ENCODE assay signal across 23 mouse cellular contexts in the genomic region with DNA sequence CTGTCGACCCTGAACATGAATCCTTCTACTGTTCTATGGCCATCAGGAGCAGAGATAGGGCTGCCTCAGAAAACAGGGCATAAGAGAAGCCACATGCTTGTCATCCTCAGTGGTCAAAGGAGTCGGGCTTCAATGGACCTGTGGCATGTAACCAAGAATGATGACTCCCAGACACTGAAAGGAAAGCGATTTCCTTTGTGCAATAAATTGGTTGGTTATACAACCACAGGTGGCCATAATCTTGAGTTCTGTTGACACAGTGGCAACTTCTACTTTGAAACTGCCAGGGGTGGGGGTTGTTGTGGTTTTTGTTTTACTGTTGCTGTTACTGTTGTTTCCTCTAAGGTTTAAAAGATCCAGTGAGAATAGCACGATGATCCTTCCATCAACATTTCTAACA.
DNase-seq lines count a peak whose midpoint lies in the region; ATAC-seq and TF ChIP-seq lines count a peak whose summit lies in the region.
"Had no signal": no experiment of that assay in that cellular context is flagged by ENCODE, and none has a peak within 500 bp of the region (broad histone marks: within the 10 kb centered on the region; RNA-seq: fewer than 3 reads in every experiment).

No protein-coding gene starts in this region.

- ATAC-seq in intestine, postnatal 0 days, result peak; percentile 40; the same call in 1 of the 2 replicates
- ATAC-seq in intestine, embryonic 15.5 days, result no peak
- peak; percentile 74 for ATAC-seq in granulocyte monocyte progenitor cell, adult 5-6 weeks (replicated peaks; ENCODE audit: poor library complexity, severe bottlenecking)
- peak; percentile 56 for ATAC-seq in megakaryocyte progenitor cell, adult 5-6 weeks (replicated peaks; ENCODE audit: poor library complexity)
- ATAC-seq in cerebellum, adult (ENCODE audit: insufficient number of reproducible peaks, low FRiP score, low TSS enrichment), result no peak
- ATAC-seq: inflammation-experienced regulatory T-cells, adult 6 months had no signal

- H3K27ac ChIP-seq in intestine, postnatal 0 days (ENCODE audit: low read depth, low read length), result no peak overlapping the region
- H3K27ac ChIP-seq in intestine, embryonic 15.5 days, result no peak overlapping the region
- H3K27ac ChIP-seq: embryonic facial prominence, embryonic 12.5 days; gastrocnemius, adult 2 months; hindbrain, embryonic 13.5 days; limb, embryonic 15.5 days; liver, embryonic 15.5 days; macrophage; stomach, embryonic 15.5 days had no signal

- H3K79me3 ChIP-seq in C2C12 (ENCODE audit: low read depth), result no peaks in the 10 kb centered on the region

- no peak for TF ChIP-seq CTCF in intestine, postnatal 0 days (IDR thresholded peaks at IDR 0.05; ENCODE audit: low read depth)
- no peak for TF ChIP-seq CTCF in C2C12 (IDR thresholded peaks at IDR 0.05; ENCODE audit: control insufficient read depth, insufficient read depth, insufficient read length)

- no peaks in the 10 kb centered on the region for H3K36me3 ChIP-seq in intestine, postnatal 0 days (ENCODE audit: control insufficient read depth, insufficient read depth)
- H3K36me3 ChIP-seq in intestine, embryonic 15.5 days, result no peaks in the 10 kb centered on the region
- no peaks in the 10 kb centered on the region for H3K36me3 ChIP-seq in C2C12 (ENCODE audit: control insufficient read depth, insufficient read depth)
- H3K36me3 ChIP-seq: embryonic facial prominence, embryonic 12.5 days; heart, embryonic 12.5 days; hindbrain, embryonic 13.5 days; limb, embryonic 15.5 days; liver, embryonic 15.5 days; stomach, embryonic 15.5 days had no signal

- intact Hi-C loops in heart, postnatal 14 days (cut with DNase I), result no loop called here
- intact Hi-C loops in gastrocnemius, postnatal 14 days (cut with DNase I; ENCODE audit: low total_unique reads), result no loop called here

- H3K4me1 ChIP-seq in intestine, postnatal 0 days (replicated peaks; ENCODE audit: control insufficient read depth, insufficient read depth, low read length), result no peaks in the 10 kb centered on the region
- 0 out of 2 replicates have a peak, but pooled peaks cover 3% of the 10 kb centered on the region for H3K4me1 ChIP-seq in intestine, embryonic 15.5 days (replicated peaks)
- H3K4me1 ChIP-seq: liver, embryonic 15.5 days; stomach, embryonic 15.5 days had no signal

- H3K9me3 ChIP-seq in intestine, postnatal 0 days (ENCODE audit: control insufficient read depth), result no peaks in the 10 kb centered on the region
- no peaks in the 10 kb centered on the region for H3K9me3 ChIP-seq in intestine, embryonic 15.5 days
- H3K9me3 ChIP-seq: embryonic facial prominence, embryonic 12.5 days; heart, embryonic 12.5 days; hindbrain, embryonic 13.5 days; limb, embryonic 15.5 days; liver, embryonic 15.5 days; stomach, embryonic 15.5 days had no signal

- H3K4me3 ChIP-seq in intestine, postnatal 0 days (ENCODE audit: low read depth, low read length), result no peak overlapping the region
- no peak overlapping the region for H3K4me3 ChIP-seq in intestine, embryonic 15.5 days (replicated peaks)
- H3K4me3 ChIP-seq in C2C12 (ENCODE audit: insufficient read depth, poor library complexity, severe bottlenecking), result no peak overlapping the region
- H3K4me3 ChIP-seq: embryonic facial prominence, embryonic 12.5 days; gastrocnemius, adult 2 months; heart, embryonic 12.5 days; hindbrain, embryonic 13.5 days; limb, embryonic 15.5 days; liver, embryonic 15.5 days; stomach, embryonic 15.5 days had no signal

- WGBS in intestine, postnatal 0 days, result 46% methylated on average over 4 of the region's 4 CpGs
- 48% methylated on average over 4 of the region's 4 CpGs for WGBS in intestine, embryonic 15.5 days

- H3ac ChIP-seq in C2C12 (ENCODE audit: control insufficient read depth, insufficient read length, low read depth), result no peak overlapping the region

- DNase-seq in heart, postnatal 14 days, result no peak
- DNase-seq in gastrocnemius, postnatal 14 days, result no peak
- DNase-seq: adrenal gland, postnatal 36 days; cerebellum, adult 11-12 months; cerebellum, postnatal 10 days; gastrocnemius, adult 2 months; kidney, adult 8-10 months; kidney, postnatal 14 days had no signal

- no peak overlapping the region for H3K9ac ChIP-seq in intestine, postnatal 0 days (ENCODE audit: low read depth, low read length)
- no peak overlapping the region for H3K9ac ChIP-seq in intestine, embryonic 15.5 days
- H3K9ac ChIP-seq: embryonic facial prominence, embryonic 12.5 days; heart, embryonic 12.5 days; hindbrain, embryonic 13.5 days; limb, embryonic 15.5 days; liver, embryonic 15.5 days; stomach, embryonic 15.5 days had no signal

- no peaks in the 10 kb centered on the region for H3K79me2 ChIP-seq in C2C12 (ENCODE audit: control insufficient read depth, insufficient read depth)

- H3K4me2 ChIP-seq in intestine, postnatal 0 days (replicated peaks; ENCODE audit: low read depth), result no peak overlapping the region
- H3K4me2 ChIP-seq in intestine, embryonic 15.5 days (replicated peaks), result no peak overlapping the region
- H3K4me2 ChIP-seq: embryonic facial prominence, embryonic 12.5 days; heart, embryonic 12.5 days; hindbrain, embryonic 13.5 days; limb, embryonic 15.5 days; liver, embryonic 15.5 days; midbrain, embryonic 11.5 days; stomach, embryonic 15.5 days had no signal

- H3K27me3 ChIP-seq in intestine, postnatal 0 days (replicated peaks; ENCODE audit: control insufficient read depth, insufficient read depth, low read length), result no peaks in the 10 kb centered on the region
- H3K27me3 ChIP-seq in intestine, embryonic 15.5 days (replicated peaks), result no peaks in the 10 kb centered on the region
- H3K27me3 ChIP-seq in C2C12 (ENCODE audit: control insufficient read depth, insufficient read depth, insufficient read length), result no peaks in the 10 kb centered on the region
- H3K27me3 ChIP-seq: embryonic facial prominence, embryonic 12.5 days; heart, embryonic 12.5 days; hindbrain, embryonic 13.5 days; limb, embryonic 15.5 days; liver, embryonic 15.5 days; stomach, embryonic 15.5 days had no signal

TF ChIP-seq in C2C12, 6 proteins besides CTCF, POLR2A, EP300 and RAD21:
- TF ChIP-seq MYOD1 (IDR thresholded peaks at IDR 0.05; ENCODE audit: control insufficient read depth, insufficient read length, low read depth) (peak; percentile 22), MAX (IDR thresholded peaks at IDR 0.05) (no peak)

Comparison
In these comparisons a context has a peak if more than half of its experiments do, and no peak if none do; other contexts are left out.
1. ATAC-seq: peak in intestine, postnatal 0 days (single experiment), granulocyte monocyte progenitor cell, adult 5-6 weeks (single experiment) and megakaryocyte progenitor cell, adult 5-6 weeks (single experiment); none in intestine, embryonic 15.5 days (single experiment) and cerebellum, adult (single experiment).